Mouse (Mus musculus) layer of hippocampus, postnatal 36 days (tissue): Measurements from ENCODE around the gene Gm42674. TPM values are rescaled to one million over a fixed set of nuclear protein-coding genes. Genes with fewer than 3 reads are reported as not detected.

Experiments used
- DNase-seq, 2 experiments: peaks; one replicate each; pipeline ENCODE4 v3.0.0; 2022
- total RNA-seq, 2 experiments: library from RNA; stranded (reverse); gene quantifications; 2 replicates each; pipeline ENCODE4 v1.2.3; 2021

Gene Gm42674
- total RNA-seq, 2 experiments from 2014 or later = not detected

DNA sequence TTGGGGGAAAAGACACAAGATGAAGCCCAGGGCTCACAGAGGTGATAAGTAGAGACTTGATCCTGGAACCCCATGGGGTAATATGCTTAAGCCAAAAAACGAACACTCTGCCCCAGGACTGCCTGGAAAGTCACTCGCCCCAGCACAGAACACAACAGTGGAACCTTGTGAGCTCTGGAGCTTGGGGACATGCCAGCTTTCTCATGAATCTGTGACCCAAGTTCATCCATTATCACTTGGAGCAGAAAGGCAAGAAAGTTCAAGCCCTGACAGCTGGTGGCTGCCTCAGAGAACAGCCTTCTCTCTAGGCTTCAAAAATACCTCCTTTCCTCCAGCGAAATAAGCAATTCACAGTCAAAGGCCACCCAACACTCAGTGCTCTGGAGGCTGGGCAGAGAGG lies 2.3 kb upstream of the Gm42674 start:
- no peak for DNase-seq

DNA sequence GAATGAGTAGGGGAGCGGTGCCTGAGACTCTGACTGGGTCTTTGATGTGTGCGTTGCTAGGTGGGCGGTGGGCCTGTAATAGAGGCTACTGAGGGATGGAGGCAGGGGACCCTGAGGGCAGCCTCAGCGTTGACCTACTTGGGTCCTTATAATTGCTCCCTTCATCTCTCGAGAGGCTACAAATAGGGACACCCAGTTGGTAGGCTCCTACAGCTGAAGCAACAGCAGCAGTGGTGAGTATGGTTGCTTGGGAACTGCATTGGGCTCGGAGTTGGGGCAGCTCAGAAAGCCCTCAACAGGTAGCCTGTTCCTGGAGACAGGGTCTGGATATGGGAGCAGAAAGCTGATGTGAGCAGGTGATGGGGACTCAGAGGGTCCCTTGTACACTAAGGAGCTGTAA lies 1.7 kb upstream of the Gm42674 start:
- no peak for DNase-seq

DNA sequence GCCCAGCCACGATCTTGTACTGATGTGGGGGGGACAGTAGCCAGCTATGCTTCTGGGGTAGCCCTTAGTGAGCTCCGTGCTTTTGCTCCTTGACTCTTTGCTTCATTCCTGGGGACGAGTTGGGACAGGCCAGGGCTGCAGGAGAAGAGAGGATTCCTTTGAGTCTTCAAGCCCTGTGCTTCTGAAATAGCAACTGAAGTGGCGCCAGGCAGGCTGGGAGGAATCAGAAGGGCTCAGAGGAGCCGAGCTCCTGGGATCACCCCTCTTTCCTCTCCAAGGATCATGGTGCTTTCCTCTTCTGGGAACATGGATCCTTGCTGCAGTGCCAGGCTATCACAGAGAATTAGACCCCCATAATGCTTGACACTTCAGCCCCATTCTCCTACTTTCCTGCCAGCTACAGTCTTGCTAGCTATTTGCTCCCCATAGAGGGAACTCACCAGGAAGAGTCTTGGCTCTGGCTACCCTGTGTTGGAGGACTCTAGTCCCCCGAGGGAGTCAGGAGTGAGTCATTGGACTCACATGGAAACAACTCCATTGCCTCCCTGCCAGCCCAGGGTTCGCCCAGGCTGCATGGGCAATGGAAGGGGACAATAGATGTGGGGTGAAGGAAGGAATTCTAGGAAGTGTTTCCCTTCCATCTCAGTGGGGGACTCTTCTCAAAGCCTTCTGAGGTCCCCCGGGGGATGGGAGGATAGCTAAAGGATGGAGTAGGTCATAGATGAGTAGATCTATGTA lies 1.1 kb upstream of the Gm42674 start:
- DNase-seq = no peak

DNA sequence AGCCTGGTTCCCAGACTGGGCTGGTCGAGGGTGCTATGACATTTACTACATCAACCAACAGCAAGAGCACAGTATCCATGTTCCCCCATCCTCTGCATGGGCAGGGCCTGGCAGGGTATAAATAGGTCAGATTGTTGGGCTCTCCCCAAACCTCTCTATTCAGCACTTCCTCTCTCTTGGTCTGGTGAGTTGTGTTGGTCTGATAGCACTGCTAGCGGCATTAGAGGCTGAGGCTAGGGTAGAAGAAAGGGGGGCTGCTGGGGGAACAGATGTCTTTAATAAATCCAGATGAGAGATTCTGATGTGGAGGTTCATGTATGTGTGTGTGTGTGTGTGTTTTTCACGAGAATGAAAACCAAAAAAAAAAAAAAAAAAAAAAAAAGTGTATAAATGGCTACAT lies 1.9 kb downstream of the Gm42674 start, which contains the start of gene S100a4:
TSS of gene S100a4 (plus strand) at position 149 of the 400 bp plus-strand sequence.
- no peak for DNase-seq

- DNase-seq = peak; percentile 39 to 54
Observed at GRCm38 (mm10) chr3:90604416-90604815, 2.7 kb downstream of the Gm42674 start.

DNA sequence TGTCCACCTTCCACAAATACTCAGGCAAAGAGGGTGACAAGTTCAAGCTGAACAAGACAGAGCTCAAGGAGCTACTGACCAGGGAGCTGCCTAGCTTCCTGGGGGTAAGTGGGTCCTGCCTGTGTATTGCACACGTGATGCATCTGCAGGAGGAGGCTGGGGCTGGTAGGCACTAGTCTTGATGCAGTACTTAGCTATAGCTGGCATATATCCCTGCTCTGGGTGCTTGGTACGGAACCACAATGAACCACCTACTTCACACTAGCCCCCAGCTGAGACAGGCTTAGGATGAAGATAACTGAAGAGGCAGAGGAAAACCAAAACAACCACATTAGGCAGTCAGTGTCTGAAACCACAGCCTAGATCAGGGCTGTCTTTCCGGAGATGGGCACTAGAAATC lies 3.3 kb downstream of the Gm42674 start:
- DNase-seq = no peak

GRCm38 (mm10) chr3:90605736-90606135 lies 4.0 kb downstream of the Gm42674 start:
- no peak for DNase-seq

GRCm38 (mm10) chr3:90606185-90606584 lies 4.5 kb downstream of the Gm42674 start:
- no peak for DNase-seq

GRCm38 (mm10) chr3:90607361-90607760 lies 5.7 kb downstream of the Gm42674 start:
- no peak for DNase-seq

GRCm38 (mm10) chr3:90608223-90608622 lies 6.5 kb downstream of the Gm42674 start, which contains the start of gene S100a5:
Gene S100a5, plus strand, starts transcription at chr3:90608523.
- DNase-seq = no peak

DNA sequence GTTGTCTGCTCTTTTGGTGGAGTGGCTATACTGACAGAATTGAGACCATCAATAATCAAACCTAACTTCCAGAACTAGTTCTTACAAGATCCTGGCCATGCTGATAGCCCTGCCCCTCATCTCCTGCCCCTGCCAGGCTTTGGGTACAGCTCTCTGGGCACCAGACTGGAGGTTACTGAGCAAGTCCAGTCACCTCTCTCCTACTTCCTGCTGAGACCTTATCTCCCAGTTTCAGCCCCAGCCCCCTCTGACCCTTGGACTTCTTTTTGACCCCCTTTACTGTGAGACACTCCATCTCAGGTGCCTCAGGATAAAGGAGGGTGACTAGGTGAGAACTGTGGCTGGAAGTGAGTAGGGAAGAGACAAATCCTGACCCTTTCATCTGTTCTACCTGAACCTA lies 7.4 kb downstream of the Gm42674 start:
- no peak for DNase-seq

DNA sequence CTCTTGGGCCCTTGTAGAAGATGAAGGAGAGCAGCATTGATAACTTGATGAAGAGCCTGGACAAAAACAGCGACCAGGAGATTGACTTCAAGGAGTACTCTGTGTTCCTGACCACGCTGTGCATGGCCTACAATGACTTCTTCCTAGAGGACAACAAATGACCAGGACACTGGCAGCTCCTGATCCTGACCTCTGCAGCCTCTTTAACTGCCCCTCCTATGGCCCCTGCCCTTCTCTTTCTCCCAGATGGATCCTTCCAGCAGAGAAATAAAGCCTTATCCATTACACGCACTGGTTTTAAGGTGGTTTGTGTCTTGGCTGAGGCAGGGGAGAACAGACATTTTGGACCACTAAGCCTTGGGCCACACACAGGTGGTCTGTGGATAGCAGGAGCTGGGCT lies 9.8 kb downstream of the Gm42674 start:
- DNase-seq = no peak

DNA sequence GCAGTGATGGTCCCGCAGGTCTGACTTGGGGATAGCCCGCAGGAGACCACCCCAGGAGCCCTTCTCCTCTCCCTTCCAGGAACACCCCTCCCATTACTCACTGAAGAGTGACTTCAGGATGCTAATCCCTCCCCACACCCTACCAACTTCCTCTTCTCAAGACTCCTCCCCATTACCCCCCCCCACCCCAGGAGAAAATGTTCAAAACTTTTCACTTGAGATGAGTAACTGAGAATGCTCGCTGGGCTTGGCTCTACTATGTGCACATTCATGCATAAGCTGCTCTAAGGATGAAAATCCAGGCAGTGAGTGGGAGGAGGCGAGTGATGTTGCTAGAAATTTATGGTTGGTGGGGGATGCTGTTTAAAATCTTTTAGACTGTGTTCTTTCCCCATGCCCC lies 10.4 kb downstream of the Gm42674 start:
- no peak for DNase-seq

- DNase-seq = no peak
Observed at GRCm38 (mm10) chr3:90612728-90613291, 11.1 kb downstream of the Gm42674 start, which contains the start of gene S100a6. Gene S100a6, plus strand, starts transcription at chr3:90612882.

DNA sequence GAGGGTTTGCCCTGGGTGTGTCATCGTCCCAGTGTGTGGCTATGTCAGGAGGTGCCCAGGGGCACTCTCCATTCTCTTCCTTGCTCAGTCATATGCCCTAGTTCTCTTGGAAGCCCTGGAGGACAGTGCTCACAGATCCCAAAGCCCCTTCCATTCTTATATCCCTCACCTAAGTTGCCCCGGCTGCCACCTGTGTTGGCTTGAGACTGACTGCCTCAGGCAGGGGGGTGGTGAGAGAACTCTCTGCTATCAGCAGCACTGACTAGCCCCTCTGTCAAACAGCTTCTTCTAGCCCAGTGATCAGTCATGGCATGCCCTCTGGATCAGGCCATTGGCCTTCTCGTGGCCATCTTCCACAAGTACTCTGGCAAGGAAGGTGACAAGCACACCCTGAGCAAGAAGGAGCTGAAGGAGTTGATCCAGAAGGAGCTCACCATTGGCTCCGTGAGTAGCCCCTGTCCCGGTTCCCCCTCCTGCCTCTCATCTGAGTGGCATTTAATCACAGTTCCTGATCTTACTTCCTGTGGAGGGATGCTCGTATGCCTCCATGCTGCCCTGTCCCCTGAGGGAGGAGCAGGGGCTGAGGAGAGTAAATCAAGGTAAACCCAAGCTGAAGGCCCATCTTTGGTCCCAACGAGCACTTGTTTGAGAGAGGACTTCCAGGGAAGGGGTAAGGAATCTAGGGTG lies 11.9 kb downstream of the Gm42674 start:
- no peak for DNase-seq

- DNase-seq = no peak
Observed at GRCm38 (mm10) chr3:90614148-90614530, 12.4 kb downstream of the Gm42674 start.

- no peak for DNase-seq
Observed at GRCm38 (mm10) chr3:90614611-90615251, 13.0 kb downstream of the Gm42674 start.

DNA sequence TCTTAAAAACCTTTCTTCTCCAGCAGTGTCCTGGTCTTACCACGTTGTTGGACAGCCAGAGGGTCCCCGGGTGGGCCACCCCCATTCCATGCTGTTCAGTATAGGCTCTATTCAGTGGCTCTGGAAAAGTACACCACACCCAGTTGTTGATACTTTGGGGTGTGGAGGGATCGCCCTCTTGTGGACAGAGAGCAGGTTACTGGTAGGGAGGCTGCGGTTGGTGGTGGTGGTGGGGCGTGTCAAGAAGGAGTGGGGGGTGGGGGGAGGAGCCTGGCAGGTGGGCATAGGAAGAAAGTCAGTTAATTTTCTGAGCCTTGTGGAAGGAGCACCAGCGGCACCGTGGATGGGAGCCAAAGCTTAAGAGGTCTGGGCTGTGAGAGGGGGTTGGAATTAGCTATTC lies 13.7 kb downstream of the Gm42674 start:
- peak; percentile 62 to 63 for DNase-seq

- DNase-seq = no peak
Observed at GRCm38 (mm10) chr3:90615911-90616310, 14.2 kb downstream of the Gm42674 start.

DNA sequence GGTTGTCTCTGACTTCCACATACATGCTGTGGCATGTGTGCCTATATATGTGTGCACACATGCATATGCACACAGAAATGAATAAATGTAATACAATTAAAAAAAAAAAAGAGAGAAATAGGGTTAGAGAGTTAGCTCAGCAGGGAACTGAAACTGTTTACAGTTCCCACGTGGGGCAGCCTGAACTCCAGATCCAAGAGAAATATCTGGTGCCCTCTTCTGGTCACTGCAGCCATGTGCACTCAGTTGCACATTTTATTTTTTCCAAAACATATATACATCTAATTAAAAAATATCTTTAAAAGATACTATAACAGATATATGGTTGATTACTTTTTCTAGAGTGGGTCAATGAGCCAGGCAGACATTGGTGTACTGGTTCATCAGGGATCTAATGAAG lies 15.9 kb downstream of the Gm42674 start:
- DNase-seq = no peak

DNA sequence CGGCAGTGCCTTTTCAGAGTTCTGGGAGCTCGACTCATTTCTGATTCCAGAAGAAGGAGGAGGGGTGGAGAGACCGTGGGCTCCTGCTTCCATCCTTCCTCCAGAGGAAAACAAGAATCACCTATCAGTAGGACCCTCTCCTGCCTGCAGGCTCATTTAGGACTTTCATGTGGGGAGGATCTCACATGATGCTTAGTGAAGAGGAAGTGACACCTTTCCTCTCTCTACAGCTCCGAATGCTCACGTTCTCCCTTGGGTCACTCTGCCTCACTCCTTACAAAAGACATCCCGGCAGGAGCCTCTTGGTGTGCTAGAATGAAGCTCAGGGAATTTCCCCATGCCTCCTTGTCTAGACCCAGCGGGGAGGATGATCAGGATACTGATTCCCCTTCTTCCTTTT lies 19.8 kb downstream of the Gm42674 start:
- DNase-seq = no peak

GRCm38 (mm10) chr3:90623435-90624071 lies 21.8 kb downstream of the Gm42674 start:
- DNase-seq = no peak

- DNase-seq = no peak
Observed at GRCm38 (mm10) chr3:90625496-90625895, 23.8 kb downstream of the Gm42674 start.
